Mouse (Mus musculus) midbrain, embryonic 14.5 days (tissue): ENCODE data around the gene Sectm1b. TPM values are rescaled to one million over a fixed set of nuclear protein-coding genes. Genes with fewer than 3 reads are reported as not detected.
A peak's percentile ranks its signal among the peaks of the same experiment; 100 is the strongest.
"Not testable (repeated sequence)": the region's sequence is repeated elsewhere in the genome, so short reads cannot be mapped to it uniquely, and the experiment has no call there.

Source experiments
- ATAC-seq: fragments of 200-750 bp; cut with Nextera tagmentation; 2 replicates; pipeline ENCODE4 v1.8.0; 2017; ENCODE audit warnings: moderate number of reproducible peaks, moderate library complexity; ENCODE audit not compliant: low FRiP score, low TSS enrichment
- DNase-seq: peaks from one replicate; pipeline ENCODE4 v3.0.0-alpha.2; 2015
- H3K27ac ChIP-seq: fragments of 300-500 bp; sonication (generic); replicated peaks from 2 replicates; pipeline ENCODE4 v1.5.1; 2014; ENCODE audit warnings: mild to moderate bottlenecking, low read depth, low read length, moderate library complexity
- H3K27me3 ChIP-seq: fragments of 300-500 bp; sonication (generic); 2 replicates; pipeline ENCODE4 v1.6.1; 2014; ENCODE audit warnings: low read length, control low read depth, mixed read lengths; ENCODE audit not compliant: control insufficient read depth, insufficient read depth
- H3K36me3 ChIP-seq: fragments of 300-500 bp; sonication (generic); 2 replicates; pipeline ENCODE4 v1.6.1; 2014; ENCODE audit warnings: low read length, control low read depth; ENCODE audit not compliant: control insufficient read depth, insufficient read depth
- H3K4me1 ChIP-seq: fragments of 300-500 bp; sonication (generic); 2 replicates; pipeline ENCODE4 v1.6.1; 2014; ENCODE audit warnings: mild to moderate bottlenecking, antibody characterized with exemption, low read length, control low read depth; ENCODE audit not compliant: control insufficient read depth, insufficient read depth
- H3K4me2 ChIP-seq: fragments of 300-500 bp; sonication (generic); 2 replicates; pipeline ENCODE4 v1.6.1; 2014; ENCODE audit warnings: mild to moderate bottlenecking, low read length, moderate library complexity
- H3K4me3 ChIP-seq: fragments of 300-500 bp; sonication (generic); replicated peaks from 2 replicates; pipeline ENCODE4 v1.5.1; 2014; ENCODE audit warnings: low read depth, low read length
- H3K9ac ChIP-seq: fragments of 300-500 bp; sonication (generic); replicated peaks from 2 replicates; pipeline ENCODE4 v1.6.1; 2014; ENCODE audit warnings: mild to moderate bottlenecking, low read length, moderate library complexity
- H3K9me3 ChIP-seq: fragments of 300-500 bp; sonication (generic); 2 replicates; pipeline ENCODE4 v1.6.1; 2016; ENCODE audit warnings: low read length, control low read depth, mixed read lengths; ENCODE audit not compliant: control insufficient read depth
- WGBS: fragments of 180-500 bp; shearing (Covaris S2); extraction: QIAGEN DNeasy Blood & Tissue Kit; methylation state at CpG from one replicate; pipeline ENCODE4 v1.1.7; 2014; 5-methylcytosine and 5-hydroxymethylcytosine counted together
- polyA plus RNA-seq: library from polyadenylated mRNA; unstranded; fragments of >200 nt; fragmentation: Nextera tagmentation; extraction: Ambion mirVana; gene quantifications from 2 replicates; pipeline ENCODE4 v1.2.1, GENCODE M21; 2014

The Sectm1b gene
- polyA plus RNA-seq, 1 experiment from 2014 or later: not detected

GRCm38 (mm10) chr11:121045286-121045685 lies 18.1 kb downstream of the Sectm1b start:
- WGBS: 35% methylated on average over 1 of the region's 1 CpGs
- no peak for ATAC-seq

GRCm38 (mm10) chr11:121043025-121043424 lies 20.3 kb downstream of the Sectm1b start:
- not testable (repeated sequence) for H3K9ac ChIP-seq, H3K27ac ChIP-seq, H3K4me2 ChIP-seq, H3K4me1 ChIP-seq, DNase-seq, H3K4me3 ChIP-seq, H3K27me3 ChIP-seq, H3K9me3 ChIP-seq, H3K36me3 ChIP-seq, ATAC-seq
- WGBS: 57% methylated on average over 1 of the region's 1 CpGs

More at GRCm38 (mm10) chr11:121045286-121045685, 18.1 kb downstream of the Sectm1b start:
- H3K9me3 ChIP-seq: no peaks in the 10 kb centered on the region
- DNase-seq: no peak
- H3K4me3 ChIP-seq: no peak overlapping the region
- no peaks in the 10 kb centered on the region for H3K27me3 ChIP-seq
- no peaks in the 10 kb centered on the region for H3K36me3 ChIP-seq
- no peaks in the 10 kb centered on the region for H3K4me1 ChIP-seq
- H3K9ac ChIP-seq: no peak overlapping the region
- no peak overlapping the region for H3K27ac ChIP-seq
- no peak overlapping the region for H3K4me2 ChIP-seq

- DNase-seq (no peak), ATAC-seq (no peak)
- no peak overlapping the region for H3K4me2 ChIP-seq
- no peak overlapping the region for H3K27ac ChIP-seq
- H3K9ac ChIP-seq: no peak overlapping the region
- H3K27me3 ChIP-seq: no peaks in the 10 kb centered on the region
- H3K36me3 ChIP-seq: no peaks in the 10 kb centered on the region
- no peak overlapping the region for H3K4me3 ChIP-seq
- H3K9me3 ChIP-seq: no peaks in the 10 kb centered on the region
- WGBS: 74% methylated on average over 4 of the region's 4 CpGs
- H3K4me1 ChIP-seq: no peaks in the 10 kb centered on the region
These were observed 20.9 kb downstream of the Sectm1b start for GRCm38 (mm10) chr11:121042480-121042879.

- H3K9ac ChIP-seq: no peak overlapping the region
- WGBS: 65% methylated on average over 4 of the region's 4 CpGs
- H3K27ac ChIP-seq: no peak overlapping the region
- no peak overlapping the region for H3K4me2 ChIP-seq
- no peaks in the 10 kb centered on the region for H3K4me1 ChIP-seq
- H3K36me3 ChIP-seq: no peaks in the 10 kb centered on the region
- no peak overlapping the region for H3K4me3 ChIP-seq
- DNase-seq: no peak
- H3K9me3 ChIP-seq: no peaks in the 10 kb centered on the region
- H3K27me3 ChIP-seq: no peaks in the 10 kb centered on the region
- no peak for ATAC-seq
These were observed 21.7 kb downstream of the Sectm1b start for GRCm38 (mm10) chr11:121041636-121042035.

- no peaks in the 10 kb centered on the region for H3K36me3 ChIP-seq
- no peak overlapping the region for H3K4me3 ChIP-seq
- H3K4me1 ChIP-seq: no peaks in the 10 kb centered on the region
- WGBS: 4% methylated on average over 4 of the region's 4 CpGs
- no peak overlapping the region for H3K27ac ChIP-seq
- peak; percentile 83 for DNase-seq
- H3K9me3 ChIP-seq: no peaks in the 10 kb centered on the region
- no peaks in the 10 kb centered on the region for H3K27me3 ChIP-seq
- ATAC-seq: no peak
- H3K4me2 ChIP-seq: no peak overlapping the region
- no peak overlapping the region for H3K9ac ChIP-seq
These were observed 22.2 kb downstream of the Sectm1b start for GRCm38 (mm10) chr11:121041212-121041611.

- 81% methylated on average over 5 of the region's 5 CpGs for WGBS
- H3K4me1 ChIP-seq: no peaks in the 10 kb centered on the region
- H3K27ac ChIP-seq: no peak within 1 kb of the TSS
- H3K27me3 ChIP-seq: no peaks in the 10 kb centered on the region
- no peak within 1 kb of the TSS for H3K9ac ChIP-seq
- no peak for ATAC-seq
- no peaks in the 10 kb centered on the region for H3K36me3 ChIP-seq
- H3K9me3 ChIP-seq: no peaks in the 10 kb centered on the region
- no peak within 1 kb of the TSS for H3K4me3 ChIP-seq
- no peak for DNase-seq
- no peak within 1 kb of the TSS for H3K4me2 ChIP-seq
These were observed 24.1 kb downstream of the Sectm1b start, which contains the start of gene Cd7 for GRCm38 (mm10) chr11:121039302-121039701. Gene Cd7, minus strand, starts transcription at chr11:121039418.

GRCm38 (mm10) chr11:121038366-121039240 lies 24.8 kb downstream of the Sectm1b start:
- Histone ChIP-seq H3K27ac (no peak overlapping the region), H3K9ac (no peak overlapping the region), H3K36me3 (no peaks in the 10 kb centered on the region), H3K27me3 (no peaks in the 10 kb centered on the region), H3K9me3 (no peaks in the 10 kb centered on the region), H3K4me1 (no peaks in the 10 kb centered on the region), H3K4me2 (no peak overlapping the region), H3K4me3 (no peak overlapping the region)
- ATAC-seq: no peak
- WGBS: 91% methylated on average over 11 of the region's 11 CpGs
- no peak for DNase-seq

- ATAC-seq: no peak
- H3K27ac ChIP-seq: no peak overlapping the region
- 90% methylated on average over 5 of the region's 5 CpGs for WGBS
- no peaks in the 10 kb centered on the region for H3K9me3 ChIP-seq
- H3K4me1 ChIP-seq: no peaks in the 10 kb centered on the region
- no peak overlapping the region for H3K9ac ChIP-seq
- H3K27me3 ChIP-seq: no peaks in the 10 kb centered on the region
- H3K36me3 ChIP-seq: no peaks in the 10 kb centered on the region
- no peak for DNase-seq
- H3K4me2 ChIP-seq: no peak overlapping the region
- no peak overlapping the region for H3K4me3 ChIP-seq
These were observed 30.3 kb downstream of the Sectm1b start for GRCm38 (mm10) chr11:121033118-121033517.

- H3K4me3 ChIP-seq: no peak overlapping the region
- no peaks in the 10 kb centered on the region for H3K4me1 ChIP-seq
- no peak overlapping the region for H3K27ac ChIP-seq
- H3K9me3 ChIP-seq: no peaks in the 10 kb centered on the region
- no peak for ATAC-seq
- H3K9ac ChIP-seq: no peak overlapping the region
- DNase-seq: no peak
- H3K27me3 ChIP-seq: no peaks in the 10 kb centered on the region
- H3K4me2 ChIP-seq: no peak overlapping the region
- no peaks in the 10 kb centered on the region for H3K36me3 ChIP-seq
- 90% methylated on average over 7 of the region's 7 CpGs for WGBS
These were observed 36.1 kb downstream of the Sectm1b start for GRCm38 (mm10) chr11:121027259-121027658.
